Mouse (Mus musculus) lung, embryonic 16.5 days (tissue): Measurements from ENCODE around the gene Gm15557. TPM values are rescaled to one million over a fixed set of nuclear protein-coding genes. Genes with fewer than 3 reads are reported as not detected.

Source experiments
- ATAC-seq: fragments of 200-750 bp; cut with Nextera tagmentation; 2 replicates; pipeline ENCODE4 v1.8.0; 2017; ENCODE audit warnings: low read depth, mild to moderate bottlenecking, moderate library complexity
- H3K27ac ChIP-seq: fragments of 300-500 bp; sonication (generic); 2 replicates; pipeline ENCODE4 v1.5.1; 2014; ENCODE audit warnings: mild to moderate bottlenecking, control low read depth, low read length
- H3K27me3 ChIP-seq: fragments of 300-500 bp; sonication (generic); 2 replicates; pipeline ENCODE4 v1.6.1; 2014; ENCODE audit warnings: low read depth, low read length, mixed read lengths; ENCODE audit not compliant: control insufficient read depth, insufficient read depth
- H3K36me3 ChIP-seq: fragments of 300-500 bp; sonication (generic); 2 replicates; pipeline ENCODE4 v1.6.1; 2014; ENCODE audit warnings: low read length; ENCODE audit not compliant: control insufficient read depth, insufficient read depth
- H3K4me1 ChIP-seq: fragments of 300-500 bp; sonication (generic); replicated peaks from 2 replicates; pipeline ENCODE4 v1.6.1; 2014; ENCODE audit warnings: low read length, mixed read lengths; ENCODE audit not compliant: control insufficient read depth, insufficient read depth
- H3K4me2 ChIP-seq: fragments of 300-500 bp; sonication (generic); 2 replicates; pipeline ENCODE4 v1.6.1; 2014; ENCODE audit warnings: low read depth, low read length, control low read depth
- H3K4me3 ChIP-seq: fragments of 300-500 bp; sonication (generic); 2 replicates; pipeline ENCODE4 v1.5.1; 2014; ENCODE audit warnings: mild to moderate bottlenecking, low read length, control low read depth
- H3K9ac ChIP-seq: fragments of 300-500 bp; sonication (generic); 2 replicates; pipeline ENCODE4 v1.6.1; 2014; ENCODE audit warnings: low read length, control low read depth
- H3K9me3 ChIP-seq: fragments of 300-500 bp; sonication (generic); 2 replicates; pipeline ENCODE4 v1.6.1; 2016; ENCODE audit warnings: low read length; ENCODE audit not compliant: control insufficient read depth
- WGBS: fragments of 180-500 bp; shearing (Covaris S2); extraction: QIAGEN DNeasy Blood & Tissue Kit; methylation state at CpG from one replicate; pipeline ENCODE4 v1.1.7; 2014; 5-methylcytosine and 5-hydroxymethylcytosine counted together
- polyA plus RNA-seq: library from polyadenylated mRNA; unstranded; fragments of >200 nt; fragmentation: Nextera tagmentation; extraction: Ambion mirVana; gene quantifications from 2 replicates; pipeline ENCODE4 v1.2.1, GENCODE M21; 2015

The Gm15557 gene
- polyA plus RNA-seq, 1 experiment from 2014 or later = not detected

DNA sequence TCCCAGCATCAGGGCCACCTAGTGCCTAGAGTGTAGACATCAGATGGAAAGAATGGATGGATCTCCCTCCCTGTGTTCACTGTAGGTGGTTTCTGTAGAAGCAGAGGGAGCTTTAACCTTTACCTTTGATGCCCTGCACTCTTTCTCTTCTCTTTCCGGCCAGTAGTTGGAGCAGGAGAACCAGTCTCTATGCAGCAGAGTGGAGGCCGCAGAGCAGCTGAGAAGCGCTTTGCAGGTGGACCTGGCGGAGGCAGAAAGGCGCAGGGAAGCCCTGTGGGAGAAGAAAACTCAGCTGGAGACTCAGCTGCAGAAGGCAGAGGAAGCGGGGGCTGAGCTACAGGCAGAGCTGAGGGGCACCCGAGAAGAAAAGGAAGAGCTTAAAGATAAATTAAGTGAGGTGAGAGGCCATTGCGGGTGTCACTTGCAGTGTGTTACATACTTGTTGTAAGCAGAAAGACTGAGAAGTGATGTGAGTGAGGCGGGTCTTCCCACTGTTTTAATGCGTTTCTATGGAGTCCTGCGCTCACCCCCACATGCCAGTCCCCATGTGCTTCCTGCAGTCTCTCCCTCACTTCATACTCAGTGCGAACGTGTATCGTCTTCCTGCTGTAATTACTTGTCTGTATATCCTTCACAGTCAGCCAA, 33.7 kb downstream of the Gm15557 start:
- Histone ChIP-seq H3K9me3 (no peaks in the 10 kb centered on the region), H3K27ac (no peak overlapping the region), H3K9ac (no peak overlapping the region), H3K4me3 (no peak overlapping the region), H3K36me3 (peaks cover 53% of the 10 kb centered on the region), H3K4me1 (no peaks in the 10 kb centered on the region), H3K27me3 (no peaks in the 10 kb centered on the region), H3K4me2 (no peak overlapping the region)
- whole genome bisulfite sequencing = 69% methylated on average over 14 of the region's 14 CpGs
- ATAC-seq = no peak

DNA sequence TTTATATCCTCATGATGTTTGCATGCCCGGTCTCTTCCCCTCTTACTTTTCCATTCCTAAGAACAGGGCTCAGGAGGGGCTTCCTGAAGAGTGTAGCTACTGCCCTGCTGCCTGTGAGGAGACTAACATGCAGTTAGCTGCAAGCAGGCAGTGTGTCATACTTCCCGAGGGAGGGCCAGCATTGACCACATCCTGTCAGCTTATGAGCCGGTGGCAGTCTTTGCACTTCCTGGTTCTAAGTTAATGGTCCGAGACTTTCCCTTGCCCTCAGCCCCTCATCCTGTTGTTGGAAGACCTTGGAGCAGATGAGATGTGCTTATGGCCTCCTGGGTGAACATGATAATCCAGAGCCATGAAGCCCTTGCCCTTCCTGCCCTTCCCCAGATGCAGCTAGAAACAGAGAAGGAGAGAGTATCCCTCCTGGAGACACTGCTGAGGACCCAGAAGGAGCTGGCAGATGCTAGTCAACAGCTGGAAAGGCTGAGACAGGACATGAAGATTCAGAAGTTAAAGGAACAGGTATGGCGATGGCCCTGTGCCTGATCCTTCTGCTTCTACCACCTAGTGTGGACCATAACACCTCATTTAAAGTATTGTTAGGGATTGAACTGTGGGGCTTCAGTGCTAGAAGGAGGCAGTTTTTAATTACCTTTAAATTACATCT, 38.9 kb downstream of the Gm15557 start:
- Histone ChIP-seq H3K4me2 (no peak overlapping the region), H3K9ac (no peak overlapping the region), H3K27ac (no peak overlapping the region), H3K27me3 (no peaks in the 10 kb centered on the region), H3K9me3 (no peaks in the 10 kb centered on the region), H3K4me1 (no peaks in the 10 kb centered on the region), H3K4me3 (no peak overlapping the region), H3K36me3 (peaks cover 56% of the 10 kb centered on the region)
- WGBS = 71% methylated on average over 5 of the region's 5 CpGs
- 0 out of 2 replicates have a peak, but pooled peaks have one; percentile 43 for ATAC-seq

DNA sequence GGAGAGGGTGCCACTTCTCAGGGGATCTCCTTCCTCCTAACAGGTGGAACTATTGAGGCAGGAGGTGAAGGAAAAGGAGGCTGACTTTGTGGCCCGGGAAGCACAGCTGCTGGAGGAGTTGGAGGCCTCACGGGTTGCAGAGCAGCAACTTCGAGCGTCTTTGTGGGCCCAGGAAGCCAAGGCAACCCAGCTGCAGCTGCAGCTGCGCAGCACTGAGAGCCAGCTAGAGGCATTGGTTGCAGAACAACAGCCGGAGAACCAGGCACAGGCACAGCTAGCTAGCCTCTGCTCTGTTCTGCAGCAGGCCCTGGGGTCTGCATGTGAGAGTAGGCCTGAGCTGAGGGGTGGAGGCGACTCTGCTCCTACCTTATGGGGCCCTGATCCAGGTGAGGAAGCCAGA, 45.2 kb downstream of the Gm15557 start:
- no peak for ATAC-seq
- H3K27me3 ChIP-seq = no peaks in the 10 kb centered on the region
- no peaks in the 10 kb centered on the region for H3K9me3 ChIP-seq
- H3K9ac ChIP-seq = no peak overlapping the region
- peaks cover 50% of the 10 kb centered on the region for H3K36me3 ChIP-seq
- no peaks in the 10 kb centered on the region for H3K4me1 ChIP-seq
- H3K4me2 ChIP-seq = no peak overlapping the region
- no peak overlapping the region for H3K27ac ChIP-seq
- 82% methylated on average over 7 of the region's 7 CpGs for WGBS
- H3K4me3 ChIP-seq = no peak overlapping the region

DNA sequence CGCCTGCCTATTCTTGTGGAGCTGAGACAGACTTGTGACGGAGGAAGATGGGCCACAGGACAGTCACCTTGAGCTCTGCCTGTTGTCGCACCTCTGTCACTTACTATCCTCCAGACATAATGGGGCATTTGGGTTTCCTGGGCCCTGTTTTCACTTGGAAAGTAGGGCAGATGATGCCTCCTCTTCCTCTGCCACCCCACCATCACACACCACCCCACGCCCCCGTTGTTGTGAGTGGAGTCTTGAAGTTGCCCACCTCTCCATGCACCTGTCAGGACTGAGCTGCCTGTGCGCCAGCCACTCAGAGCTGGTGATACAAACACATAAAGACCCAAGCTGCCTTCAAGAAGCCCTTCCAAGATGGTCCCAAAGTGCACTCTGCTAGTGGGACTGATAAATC, 46.6 kb downstream of the Gm15557 start:
- no peak overlapping the region for H3K4me3 ChIP-seq
- no peak overlapping the region for H3K9ac ChIP-seq
- no peak overlapping the region for H3K27ac ChIP-seq
- peaks cover 52% of the 10 kb centered on the region for H3K36me3 ChIP-seq
- H3K4me2 ChIP-seq = no peak overlapping the region
- WGBS = 95% methylated on average over 6 of the region's 6 CpGs
- ATAC-seq = no peak
- H3K4me1 ChIP-seq = no peaks in the 10 kb centered on the region
- H3K27me3 ChIP-seq = no peaks in the 10 kb centered on the region
- H3K9me3 ChIP-seq = no peaks in the 10 kb centered on the region

DNA sequence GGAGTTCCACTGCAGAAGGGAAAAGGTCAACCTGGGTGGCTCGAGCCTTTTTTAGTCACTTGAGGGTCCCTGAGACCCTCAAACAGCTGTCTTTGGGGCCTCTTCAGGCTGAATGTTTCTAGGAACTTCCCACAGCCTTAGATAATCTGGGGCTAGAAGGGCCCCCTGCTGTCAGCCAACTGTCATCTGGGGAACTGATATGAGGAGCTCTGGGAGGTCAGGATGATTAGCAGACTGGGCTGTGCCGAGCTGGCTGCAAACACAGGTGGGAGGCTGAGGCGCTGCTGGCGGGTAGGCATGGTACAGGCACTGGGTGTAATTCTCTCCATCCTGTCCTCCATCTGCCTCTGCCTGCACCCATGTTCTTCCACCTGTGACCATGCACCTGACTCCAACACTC, 48.6 kb downstream of the Gm15557 start:
- Histone ChIP-seq H3K27ac (no peak overlapping the region), H3K27me3 (no peaks in the 10 kb centered on the region), H3K4me3 (no peak overlapping the region), H3K36me3 (peaks cover 41% of the 10 kb centered on the region), H3K9me3 (no peaks in the 10 kb centered on the region), H3K4me2 (no peak overlapping the region), H3K4me1 (no peaks in the 10 kb centered on the region), H3K9ac (no peak overlapping the region)
- WGBS = 60% methylated on average over 4 of the region's 4 CpGs
- ATAC-seq = no peak

DNA sequence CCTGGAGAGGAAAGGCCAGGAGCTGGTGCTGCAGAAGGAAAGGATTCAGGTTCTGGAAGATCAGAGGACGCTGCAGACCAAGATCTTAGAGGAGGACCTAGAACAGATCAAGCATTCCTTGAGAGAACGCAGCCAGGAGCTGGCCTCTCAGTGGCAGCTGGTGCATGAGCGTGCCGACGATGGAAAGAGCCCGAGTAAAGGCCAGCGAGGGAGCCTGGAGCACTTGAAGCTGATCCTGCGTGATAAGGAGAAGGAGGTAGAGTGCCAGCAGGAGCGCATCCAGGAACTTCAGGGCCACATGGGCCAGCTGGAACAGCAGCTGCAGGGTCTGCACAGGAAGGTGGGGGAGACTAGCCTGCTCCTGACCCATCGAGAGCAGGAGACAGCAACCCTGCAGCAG, 50.6 kb downstream of the Gm15557 start:
- Histone ChIP-seq H3K4me2 (no peak overlapping the region), H3K27ac (no peak overlapping the region), H3K36me3 (peaks cover 51% of the 10 kb centered on the region), H3K9ac (no peak overlapping the region), H3K4me1 (no peaks in the 10 kb centered on the region), H3K27me3 (no peaks in the 10 kb centered on the region), H3K4me3 (no peak overlapping the region), H3K9me3 (no peaks in the 10 kb centered on the region)
- WGBS = 78% methylated on average over 10 of the region's 10 CpGs
- ATAC-seq = no peak

DNA sequence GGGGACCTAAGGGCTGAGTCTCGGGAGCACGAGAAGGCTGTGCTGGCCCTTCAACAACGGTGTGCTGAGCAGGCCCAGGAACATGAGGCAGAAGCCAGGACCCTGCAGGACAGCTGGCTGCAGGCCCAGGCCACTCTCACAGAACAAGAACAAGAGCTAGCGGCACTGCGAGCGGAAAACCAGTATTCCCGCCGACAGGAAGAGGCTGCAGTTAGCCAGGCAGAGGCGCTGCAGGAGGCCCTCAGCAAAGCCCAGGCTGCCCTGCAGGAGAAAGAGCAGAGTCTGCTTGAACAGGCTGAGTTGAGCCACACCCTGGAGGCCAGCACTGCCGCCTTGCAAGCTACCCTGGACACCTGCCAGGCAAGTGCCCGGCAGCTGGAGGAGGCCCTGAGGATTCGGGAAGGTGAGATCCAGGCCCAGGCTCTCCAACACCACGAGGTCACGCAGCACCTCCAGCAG, 51.4 kb downstream of the Gm15557 start:
- Histone ChIP-seq H3K4me1 (no peaks in the 10 kb centered on the region), H3K4me3 (no peak overlapping the region), H3K9ac (no peak overlapping the region), H3K9me3 (no peaks in the 10 kb centered on the region), H3K36me3 (peaks cover 51% of the 10 kb centered on the region), H3K27ac (0 out of 2 replicates have a peak overlapping the region, but pooled peaks have one; percentile 16), H3K27me3 (no peaks in the 10 kb centered on the region), H3K4me2 (no peak overlapping the region)
- WGBS = 64% methylated on average over 14 of the region's 14 CpGs
- ATAC-seq = peak; percentile 75

Other genes starting within 250 kb of the Gm15557 start
- gene Trpc4ap, start 248.3 kb upstream of the Gm15557 start, polyA plus RNA-seq = 119 and 123 TPM in 2 replicates
- 47.0 and 49.0 TPM in 2 replicates for gene Edem2, start 211.3 kb upstream of the Gm15557 start, polyA plus RNA-seq
- not detected in 2 replicates for gene Gm17581, start 204.9 kb upstream of the Gm15557 start, polyA plus RNA-seq
- 16.3 and 16.8 TPM in 2 replicates for gene Procr, start 189.6 kb upstream of the Gm15557 start, polyA plus RNA-seq
- gene Mmp24, start 165.4 kb upstream of the Gm15557 start, polyA plus RNA-seq = 0.06 and 0.09 TPM in 2 replicates
- gene BC029722, start 121.3 kb upstream of the Gm15557 start, polyA plus RNA-seq = 19.4 and 21.6 TPM in 2 replicates
- gene Eif6, start 113.8 kb upstream of the Gm15557 start, polyA plus RNA-seq = 155 and 163 TPM in 2 replicates
- 0.11 and 0.13 TPM in 2 replicates for gene Fam83c, start 105.9 kb upstream of the Gm15557 start, polyA plus RNA-seq
- 59.6 and 64.9 TPM in 2 replicates for gene Uqcc1, start 10.4 kb upstream of the Gm15557 start, polyA plus RNA-seq
- gene Gdf5, start 4.6 kb downstream of the Gm15557 start, polyA plus RNA-seq = 0.23 and 0.33 TPM in 2 replicates
- gene Cep250, start 15.7 kb downstream of the Gm15557 start, polyA plus RNA-seq = 16.3 and 17.6 TPM in 2 replicates
- gene 6430550D23Rik, start 67.2 kb downstream of the Gm15557 start, polyA plus RNA-seq = 1.5 and 1.6 TPM in 2 replicates
- 224 and 242 TPM in 2 replicates for gene Ergic3, start 67.3 kb downstream of the Gm15557 start, polyA plus RNA-seq
- gene Fer1l4, start 112.2 kb downstream of the Gm15557 start, polyA plus RNA-seq = not detected in 2 replicates
- 1.9 and 2.5 TPM in 2 replicates for gene Spag4, start 124.4 kb downstream of the Gm15557 start, polyA plus RNA-seq
- gene Cpne1, start 171.2 kb downstream of the Gm15557 start, polyA plus RNA-seq = 71.0 and 75.1 TPM in 2 replicates
- gene Rbm12, start 171.2 kb downstream of the Gm15557 start, polyA plus RNA-seq = 24.6 and 31.3 TPM in 2 replicates
- 20.7 and 21.4 TPM in 2 replicates for gene Gm28036, start 186.4 kb downstream of the Gm15557 start, polyA plus RNA-seq
- gene Romo1, start 203.3 kb downstream of the Gm15557 start, polyA plus RNA-seq = 338 and 368 TPM in 2 replicates
- 41.0 and 43.6 TPM in 2 replicates for gene Nfs1, start 203.5 kb downstream of the Gm15557 start, polyA plus RNA-seq
- 628 and 645 TPM in 2 replicates for gene Rbm39, start 239.5 kb downstream of the Gm15557 start, polyA plus RNA-seq